Mouse (Mus musculus): ENCODE measurements around the gene Hps6.

The Hps6 gene

DNA sequence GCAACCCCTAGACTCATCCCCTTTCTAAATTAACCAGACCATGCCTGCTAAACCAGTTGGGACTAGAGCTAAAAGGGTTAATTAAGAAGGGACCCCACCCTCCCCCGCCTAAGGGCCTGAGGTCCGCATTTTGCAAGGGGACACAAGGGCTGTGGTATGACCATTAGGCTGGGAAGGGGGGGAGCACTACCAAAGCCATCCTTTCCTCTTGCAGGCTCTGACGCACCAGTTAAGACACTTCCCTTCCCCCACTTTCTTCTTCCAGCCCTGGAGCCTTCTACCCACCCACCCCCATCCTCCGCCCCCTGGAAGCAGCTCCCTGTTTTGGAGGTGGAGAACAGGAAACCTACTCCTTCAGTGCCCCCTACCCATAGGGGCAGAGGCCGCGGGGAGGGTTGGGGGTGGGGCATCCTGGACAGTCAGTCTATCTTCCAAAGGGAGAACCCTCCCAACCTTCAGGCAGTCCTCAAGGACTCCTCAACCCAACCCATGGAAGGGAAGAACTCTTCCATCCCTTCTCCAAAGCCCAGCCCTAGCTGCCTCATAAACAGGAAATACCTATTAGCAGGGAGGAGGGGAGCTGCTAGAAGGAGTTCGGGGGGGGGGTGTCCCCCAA lies 42.5 kb downstream of the Hps6 start:
- DNase-seq (ENCODE audit: low spot score) = peak; percentile 62

DNA sequence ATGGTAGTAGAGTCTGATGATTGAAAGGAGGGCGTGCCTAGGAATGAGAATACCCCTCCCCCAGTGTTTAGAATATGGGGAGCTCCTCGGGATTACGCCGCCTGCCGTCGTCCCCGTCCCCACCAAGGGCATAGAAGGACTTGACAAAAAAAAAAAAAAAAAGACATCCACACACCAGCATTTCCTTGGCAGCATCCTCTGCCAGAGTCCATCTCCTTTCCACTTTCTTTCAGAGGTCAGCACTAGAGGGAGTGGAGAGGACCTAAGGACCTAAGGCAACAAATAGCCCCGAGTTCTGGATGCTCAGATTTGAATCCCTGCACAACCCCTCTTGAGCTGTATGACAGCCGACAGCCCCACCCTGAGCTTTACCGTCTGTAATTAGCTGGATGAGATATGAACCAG lies 43.3 kb downstream of the Hps6 start:
- no peak for DNase-seq (ENCODE audit: low spot score)

DNA sequence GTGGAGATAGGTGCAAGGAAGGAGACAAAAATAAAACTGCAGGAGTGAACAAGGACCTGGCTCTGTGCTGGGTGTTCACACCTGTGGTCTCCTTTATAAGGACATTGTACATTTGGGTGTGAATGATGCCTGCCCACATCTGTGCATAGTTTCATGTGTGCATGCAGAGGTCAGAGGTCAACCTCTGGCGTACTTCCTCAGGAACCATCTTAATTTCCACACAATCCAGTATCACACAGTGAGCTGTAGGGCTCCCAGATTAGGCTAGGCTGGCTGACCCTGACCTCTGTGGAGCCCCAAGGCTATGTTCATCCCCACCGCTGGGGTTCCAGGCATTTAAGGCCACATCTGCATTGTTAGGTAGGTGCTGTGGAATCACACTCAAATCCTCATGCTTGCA lies 44.1 kb downstream of the Hps6 start:
- DNase-seq (ENCODE audit: low spot score) = no peak

GRCm38 (mm10) chr19:46049129-46049528 lies 45.8 kb downstream of the Hps6 start:
- no peak for DNase-seq (ENCODE audit: low spot score)

DNA sequence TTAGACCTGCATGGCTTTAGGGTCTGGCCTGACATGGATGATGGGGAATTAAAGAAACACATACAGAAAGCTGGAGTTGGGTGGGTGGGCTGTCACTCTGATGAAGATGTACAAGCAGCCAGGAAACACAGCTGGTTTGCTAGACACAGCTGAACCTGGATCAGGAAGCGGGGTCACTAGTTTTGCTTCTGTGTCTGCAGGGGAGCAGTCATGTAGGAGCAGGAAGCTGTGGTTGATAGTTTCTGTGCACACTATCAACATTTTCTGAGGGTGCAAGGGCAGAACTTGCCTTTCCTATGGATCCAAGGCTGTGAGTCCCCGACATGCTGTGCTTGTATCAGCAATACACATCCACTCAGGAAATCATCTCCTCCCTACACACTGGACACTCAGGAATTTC lies 47.2 kb downstream of the Hps6 start:
- no peak for DNase-seq (ENCODE audit: low spot score)

All from urinary bladder, postnatal 14 days (tissue).